In the genomic region with DNA sequence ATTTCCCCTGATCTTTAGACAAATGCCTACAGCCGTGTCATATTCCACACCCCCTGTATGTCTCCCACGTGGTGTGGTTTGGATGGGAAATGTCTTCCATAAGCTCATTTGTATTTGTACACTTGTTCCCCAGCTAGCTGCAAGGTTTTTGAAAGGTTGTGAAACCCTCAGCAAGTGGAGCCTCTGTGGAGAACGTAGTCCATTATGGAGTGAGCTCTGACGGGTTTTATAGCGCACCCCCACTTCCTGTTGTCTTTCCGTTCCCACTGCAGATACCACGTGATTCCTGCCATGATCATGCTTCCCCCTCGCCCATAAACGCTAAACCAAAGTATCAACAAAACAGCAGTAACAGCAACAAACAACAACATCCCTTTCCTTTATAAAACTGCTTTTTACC, we compare ENCODE assay signal across 15 mouse cellular contexts.
"Had no signal": no experiment of that assay in that cellular context is flagged by ENCODE, and none has a peak within 500 bp of the region (broad histone marks: within the 10 kb centered on the region; RNA-seq: fewer than 3 reads in every experiment).

No protein-coding gene starts in this region.

- H3K4me2 ChIP-seq: lung, embryonic 14.5 days; midbrain, embryonic 12.5 days; neural tube, embryonic 12.5 days; stomach, embryonic 15.5 days had no signal

- H3K36me3 ChIP-seq: midbrain, embryonic 10.5 days; midbrain, embryonic 12.5 days; neural tube, embryonic 12.5 days; stomach, embryonic 15.5 days had no signal

- H3K9ac ChIP-seq: lung, embryonic 14.5 days; midbrain, embryonic 12.5 days; neural tube, embryonic 12.5 days; stomach, embryonic 15.5 days had no signal

- ATAC-seq: midbrain, embryonic 16.5 days had no signal

- H3K4me3 ChIP-seq: midbrain, embryonic 10.5 days; midbrain, embryonic 12.5 days; neural tube, embryonic 12.5 days; stomach, embryonic 15.5 days had no signal

- DNase-seq: lung, adult 18-20 months; lung, embryonic 14.5 days; lung, postnatal 10 days; lung, postnatal 4 days; midbrain, embryonic 14.5 days; right cerebral cortex, postnatal 14 days; thymus, adult 2 months; thymus, postnatal 25 days; thymus, postnatal 4 days had no signal

- H3K4me1 ChIP-seq: midbrain, embryonic 12.5 days; neural tube, embryonic 12.5 days; stomach, embryonic 15.5 days had no signal

- H3K9me3 ChIP-seq: midbrain, embryonic 10.5 days; midbrain, embryonic 12.5 days; neural tube, embryonic 12.5 days; stomach, embryonic 15.5 days had no signal

- H3K27ac ChIP-seq: midbrain, embryonic 10.5 days; midbrain, embryonic 12.5 days; neural tube, embryonic 12.5 days; stomach, embryonic 15.5 days; stomach, postnatal 0 days had no signal

- H3K27me3 ChIP-seq: midbrain, embryonic 12.5 days; neural tube, embryonic 12.5 days; stomach, embryonic 15.5 days had no signal
